Mouse (Mus musculus) heart, postnatal 4 days (tissue): Measurements from ENCODE around the gene Kif17. TPM values are rescaled to one million over a fixed set of nuclear protein-coding genes. Genes with fewer than 3 reads are reported as not detected.
A peak's percentile ranks its signal among the peaks of the same experiment; 100 is the strongest.

Experiments used
- DNase-seq: peaks from one replicate; pipeline ENCODE4 v3.0.0; 2021
- total RNA-seq, 2 experiments: library from RNA; stranded (reverse); gene quantifications; 2 replicates each; pipeline ENCODE4 v1.2.3; 2021

The Kif17 gene
- total RNA-seq, 2 experiments from 2014 or later: 0.14 to 0.23 TPM

DNA sequence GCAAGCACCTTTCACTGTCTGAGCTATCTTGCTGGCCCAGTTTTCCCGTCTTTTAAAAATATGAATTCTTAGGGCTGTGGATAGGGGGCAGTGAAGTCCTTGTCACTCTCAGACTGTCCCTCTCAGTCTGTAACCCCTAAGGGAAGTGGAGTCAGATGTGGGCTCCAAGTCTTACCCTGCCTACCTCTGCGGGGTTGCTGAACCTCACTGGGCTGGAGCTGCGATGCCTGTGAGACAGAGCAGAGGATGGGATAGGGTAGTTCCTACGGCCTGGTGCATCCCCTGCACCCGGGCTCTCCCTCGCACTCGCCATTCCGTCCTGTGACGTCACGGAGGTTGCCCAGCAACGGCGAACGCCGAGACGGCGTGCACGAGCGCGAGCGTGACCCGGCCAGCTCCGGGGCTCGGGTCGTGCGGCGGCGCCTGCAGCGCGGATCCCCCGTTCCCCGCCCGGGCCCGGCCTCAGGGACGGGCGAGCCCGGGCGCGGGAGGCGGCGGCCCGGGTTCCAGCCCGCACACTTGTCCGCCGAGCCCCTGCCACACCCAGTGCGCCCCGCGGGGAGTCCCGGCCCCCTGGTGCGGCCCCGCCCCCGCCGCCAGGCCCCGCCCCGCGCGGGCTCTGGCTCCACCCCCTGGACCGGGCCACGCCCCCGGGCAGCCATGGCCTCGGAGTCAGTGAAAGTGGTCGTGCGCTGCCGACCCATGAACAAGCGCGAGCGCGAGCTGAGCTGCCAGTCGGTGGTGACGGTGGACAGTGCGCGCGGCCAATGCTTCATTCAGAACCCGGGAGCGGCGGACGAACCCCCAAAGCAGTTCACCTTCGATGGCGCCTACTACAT lies 11.8 kb downstream of the Kif17 start:
- peak; percentile 93 for DNase-seq

DNA sequence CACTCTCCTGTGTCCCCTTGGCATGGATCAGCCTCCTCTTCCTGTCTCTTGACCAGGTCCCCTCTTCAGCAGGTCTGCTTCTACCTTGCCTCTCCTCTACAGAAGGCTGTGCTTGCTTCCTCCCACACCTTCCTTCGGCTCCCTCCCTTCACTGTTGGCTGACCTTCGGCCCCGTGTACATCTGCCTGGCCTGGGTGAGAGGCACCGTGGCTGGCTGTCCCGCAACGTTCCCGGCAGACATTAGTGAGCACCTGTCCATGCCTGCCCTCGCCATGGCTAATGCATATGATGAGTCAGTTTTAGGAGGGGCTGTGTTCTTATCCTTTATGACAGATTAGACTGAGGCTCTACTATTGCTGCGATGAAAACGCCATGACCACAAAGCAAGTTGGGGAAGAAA lies 17.6 kb downstream of the Kif17 start:
- no peak for DNase-seq

DNA sequence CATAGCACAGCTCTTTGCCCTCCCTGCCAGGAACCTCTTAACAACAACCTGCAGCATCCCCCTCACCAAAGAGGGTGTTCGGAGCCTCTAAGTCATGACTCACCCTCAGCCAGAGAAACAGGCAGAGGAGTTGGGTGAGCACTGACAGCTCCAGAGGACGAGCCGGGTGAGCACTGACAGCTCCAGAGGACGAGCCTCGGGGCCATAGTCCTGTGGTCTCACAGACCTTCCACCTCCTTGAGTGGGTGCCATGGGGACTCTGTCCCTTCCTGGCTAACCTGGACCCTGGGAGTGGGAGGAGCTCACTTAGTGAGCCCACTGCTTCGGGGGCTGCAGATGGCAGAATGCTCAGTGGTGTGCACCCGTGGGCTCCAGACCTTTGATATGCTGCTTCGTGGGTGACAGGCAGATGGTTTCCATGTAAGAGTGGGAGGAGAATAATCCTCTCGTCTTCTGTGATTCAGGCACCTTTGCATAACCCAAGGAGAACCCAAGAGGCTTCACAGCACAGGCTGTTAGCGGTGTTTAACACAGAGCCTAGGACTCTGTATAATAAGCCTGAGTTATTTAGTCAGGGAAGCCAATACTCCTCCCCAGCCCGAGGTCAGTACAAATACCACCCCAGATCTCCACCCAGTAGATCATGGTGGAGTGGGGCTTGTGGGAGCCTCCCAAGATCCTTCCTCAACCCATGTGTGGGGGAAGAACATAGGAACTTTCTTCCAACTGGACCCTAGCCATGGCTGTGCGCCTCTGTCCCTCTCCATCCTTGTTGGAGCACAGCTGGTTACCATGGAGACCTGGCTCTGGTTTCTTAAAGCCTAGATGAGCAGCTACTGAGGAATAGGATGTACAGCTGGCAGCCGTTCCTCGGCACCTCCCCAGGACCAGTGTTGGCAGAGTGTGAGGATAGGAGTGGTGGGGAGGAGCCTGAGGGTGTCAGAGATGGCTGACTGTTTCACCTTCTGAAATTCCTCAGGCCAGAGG lies 22.1 kb downstream of the Kif17 start:
- peak; percentile 53 for DNase-seq

DNA sequence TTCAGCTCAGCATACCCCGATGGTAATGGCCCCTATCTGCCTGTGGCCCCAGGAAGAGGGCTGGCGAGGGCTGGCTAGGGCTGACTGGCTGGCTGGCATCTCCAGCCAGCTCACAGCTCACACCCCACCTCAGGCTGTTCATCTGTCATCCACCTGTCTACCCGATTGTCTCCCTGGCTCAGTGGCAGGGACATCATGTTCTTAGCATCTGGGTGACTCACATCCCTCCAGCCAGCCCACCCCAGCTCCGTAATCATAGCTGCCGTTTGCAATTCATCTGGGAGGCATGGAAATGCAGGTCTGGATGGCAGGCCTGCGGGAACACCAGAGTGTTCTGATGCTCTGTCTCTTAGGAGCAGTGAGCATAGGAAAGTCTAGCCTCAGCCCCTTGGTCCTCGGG lies 28.1 kb downstream of the Kif17 start:
- no peak for DNase-seq

DNA sequence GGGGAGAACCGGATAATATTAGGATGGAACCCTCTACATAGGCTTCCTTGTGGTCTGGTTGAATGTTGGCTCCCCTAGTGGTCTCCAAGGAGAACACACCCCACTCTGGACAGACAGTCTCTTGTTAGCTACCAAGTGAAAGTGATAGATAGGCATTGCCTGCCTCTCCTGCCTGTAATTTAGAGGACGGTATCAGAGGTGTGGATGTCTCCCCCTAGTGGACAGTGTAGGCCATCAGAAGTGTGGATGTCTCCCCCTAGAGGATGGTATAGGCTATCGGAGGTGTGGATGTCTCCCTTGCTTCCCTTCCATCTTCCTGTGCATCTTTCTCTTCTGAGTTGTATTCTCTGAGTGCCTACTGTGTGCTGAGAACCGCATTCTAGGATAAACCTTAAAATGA lies 32.6 kb downstream of the Kif17 start:
- peak; percentile 66 for DNase-seq

DNA sequence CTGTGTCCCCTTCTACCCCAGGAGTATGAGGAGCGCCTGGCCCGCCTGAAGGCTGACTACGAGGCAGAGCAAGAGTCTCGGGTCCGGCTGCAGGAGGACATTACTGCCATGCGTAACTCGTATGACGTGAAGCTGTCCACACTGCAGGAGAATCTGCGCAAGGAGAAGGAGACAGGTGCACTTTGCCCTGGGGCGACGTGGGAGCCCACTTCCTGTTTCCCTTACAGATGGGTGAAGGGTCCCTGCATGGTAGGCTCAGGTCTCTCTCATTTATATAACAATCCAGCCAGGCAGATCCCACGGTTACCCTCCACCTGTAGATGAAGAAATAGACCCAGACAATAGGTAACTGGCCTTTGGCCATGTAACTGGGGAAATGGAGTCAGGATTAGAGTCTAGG lies 36.2 kb downstream of the Kif17 start:
- no peak for DNase-seq

DNA sequence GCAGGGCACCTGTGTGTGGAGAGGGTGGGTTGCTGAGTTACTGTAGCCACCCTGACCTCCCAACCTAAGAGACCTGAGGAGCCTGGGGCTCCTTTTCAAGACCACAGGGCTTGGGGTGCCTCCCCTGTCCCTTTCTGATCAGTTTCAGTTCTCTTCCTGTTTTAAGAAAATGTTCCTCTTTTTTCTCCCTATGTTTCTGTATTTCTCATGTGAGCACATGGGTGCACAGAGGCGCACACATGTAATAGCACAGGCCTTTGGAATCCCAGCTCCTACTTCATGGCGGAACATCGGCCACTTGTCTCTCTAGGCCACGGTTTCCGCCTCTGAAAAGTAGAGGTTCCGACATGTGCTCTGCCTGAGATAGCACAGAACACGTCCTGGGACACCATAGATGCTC lies 38.5 kb downstream of the Kif17 start:
- DNase-seq: no peak

DNA sequence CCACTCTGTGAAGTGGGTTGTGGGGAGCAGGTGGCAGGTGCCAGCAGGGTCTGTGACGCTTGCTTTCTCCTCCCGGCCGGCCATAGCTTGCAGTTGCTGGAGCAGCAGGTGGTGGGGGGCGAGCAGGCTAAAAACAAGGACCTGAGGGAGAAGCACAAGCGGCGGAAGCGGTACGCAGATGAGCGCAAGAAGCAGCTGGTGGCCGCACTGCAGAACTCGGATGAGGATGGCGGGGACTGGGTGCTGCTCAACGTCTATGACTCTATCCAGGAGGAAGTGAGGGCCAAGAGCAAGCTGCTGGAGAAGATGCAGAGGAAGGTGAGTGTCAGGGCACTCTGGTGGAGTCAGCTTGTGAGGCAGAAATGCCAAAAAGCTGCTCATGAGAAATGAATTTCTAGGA lies 41.8 kb downstream of the Kif17 start:
- DNase-seq: no peak

DNA sequence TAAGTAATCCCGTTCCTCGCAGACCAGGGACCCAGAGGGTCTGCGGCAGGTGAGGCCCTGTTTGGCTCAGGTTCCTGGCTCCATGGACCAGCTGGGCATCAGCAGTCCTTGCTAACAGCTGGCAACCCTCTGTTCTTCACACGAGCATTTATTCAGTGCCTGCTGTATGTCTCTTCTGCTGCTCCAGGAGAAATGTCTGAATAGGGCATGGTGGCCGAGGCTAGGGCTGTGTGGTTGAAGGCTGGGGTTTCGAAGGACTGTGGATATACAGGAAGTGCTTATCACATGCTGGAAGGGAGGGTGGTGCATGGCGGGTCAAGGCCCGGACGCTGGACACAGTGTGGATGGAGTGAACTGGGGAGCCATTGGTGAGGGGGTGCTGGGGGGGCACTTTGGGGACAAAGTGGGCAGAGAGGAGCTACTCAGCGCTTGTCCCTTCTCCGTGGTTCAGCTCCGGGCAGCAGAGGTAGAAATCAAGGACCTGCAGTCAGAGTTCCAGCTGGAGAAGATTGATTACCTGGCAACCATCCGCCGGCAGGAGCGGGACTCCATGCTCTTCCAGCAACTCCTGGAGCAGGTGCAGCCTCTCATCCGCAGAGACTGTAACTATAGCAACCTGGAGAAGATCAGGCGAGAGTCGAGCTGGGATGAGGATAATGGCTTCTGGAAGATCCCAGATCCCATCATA lies 43.2 kb downstream of the Kif17 start:
- no peak for DNase-seq

DNA sequence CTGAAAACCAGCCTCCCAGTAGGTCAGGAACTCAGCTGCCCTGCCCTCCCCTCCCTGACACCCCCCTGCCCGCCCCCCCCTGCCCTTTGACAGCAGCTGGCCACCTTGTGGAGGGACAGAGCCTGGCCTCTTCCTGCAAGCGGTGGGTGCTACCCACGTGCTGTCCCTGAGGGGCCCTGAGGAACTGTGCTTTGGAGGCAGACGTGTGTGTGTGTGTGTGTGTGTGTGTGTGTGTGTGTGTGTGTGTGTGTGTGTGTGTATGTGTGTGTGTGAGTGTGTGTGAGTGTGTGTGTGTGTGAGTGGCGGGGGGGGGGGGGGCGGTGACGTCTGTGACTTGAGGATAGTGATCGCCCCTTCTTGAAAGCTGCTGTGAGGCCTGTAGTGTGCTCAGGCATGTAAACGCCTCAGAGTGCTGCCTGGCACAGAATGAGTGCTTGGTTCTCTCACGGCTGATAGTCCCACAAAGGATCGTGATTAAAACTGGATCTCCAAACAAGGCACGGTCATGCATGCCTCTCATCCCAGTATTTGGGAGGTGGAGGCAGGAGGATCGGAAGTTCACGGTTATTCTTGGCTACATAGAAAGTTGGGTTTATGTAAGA lies 43.8 kb downstream of the Kif17 start:
- DNase-seq: no peak

DNA sequence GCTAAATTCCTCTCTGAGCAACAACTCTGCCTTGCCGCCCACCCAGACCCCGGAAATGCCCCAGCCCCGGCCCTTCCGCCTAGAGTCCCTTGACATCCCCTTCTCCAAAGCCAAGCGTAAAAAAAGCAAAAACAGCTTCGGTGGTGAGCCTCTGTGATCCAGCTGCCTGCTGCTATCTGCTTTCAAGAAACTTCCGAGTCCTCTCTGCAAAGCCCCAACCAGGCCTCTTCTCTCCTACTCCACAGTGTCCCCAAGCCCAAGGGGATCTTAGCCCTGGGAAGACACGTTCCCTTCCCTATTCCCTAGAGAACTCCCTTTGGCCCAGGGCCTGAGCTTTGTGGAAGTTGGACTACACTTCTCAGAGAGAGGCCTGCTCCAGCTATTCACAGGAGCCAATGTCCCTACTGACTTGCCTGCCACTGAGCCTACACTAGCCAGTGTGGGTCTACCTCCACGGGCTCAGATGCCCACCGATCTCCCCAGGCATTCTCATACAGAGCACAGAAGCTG lies 51.1 kb downstream of the Kif17 start:
- peak; percentile 42 for DNase-seq

DNA sequence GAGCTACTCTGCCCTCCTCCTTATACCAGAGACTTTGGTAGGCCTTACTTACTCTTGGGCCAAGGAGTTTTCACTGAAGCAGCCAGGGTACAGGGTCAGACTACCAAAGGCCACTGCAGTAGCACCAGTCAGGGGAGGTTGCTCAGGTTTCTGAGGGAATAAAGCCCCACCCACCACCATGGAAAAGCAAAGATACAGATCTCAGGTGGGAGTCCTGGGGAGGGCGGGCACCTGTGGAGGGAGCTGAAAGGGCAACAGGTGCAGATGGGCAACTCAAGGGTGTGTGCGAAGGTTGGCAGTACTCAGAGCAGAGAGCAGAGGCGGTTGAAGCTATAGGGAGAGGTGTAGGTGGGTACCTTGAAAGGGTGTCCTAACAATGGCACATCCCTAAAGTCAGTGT lies 52.8 kb downstream of the Kif17 start:
- DNase-seq: no peak

DNA sequence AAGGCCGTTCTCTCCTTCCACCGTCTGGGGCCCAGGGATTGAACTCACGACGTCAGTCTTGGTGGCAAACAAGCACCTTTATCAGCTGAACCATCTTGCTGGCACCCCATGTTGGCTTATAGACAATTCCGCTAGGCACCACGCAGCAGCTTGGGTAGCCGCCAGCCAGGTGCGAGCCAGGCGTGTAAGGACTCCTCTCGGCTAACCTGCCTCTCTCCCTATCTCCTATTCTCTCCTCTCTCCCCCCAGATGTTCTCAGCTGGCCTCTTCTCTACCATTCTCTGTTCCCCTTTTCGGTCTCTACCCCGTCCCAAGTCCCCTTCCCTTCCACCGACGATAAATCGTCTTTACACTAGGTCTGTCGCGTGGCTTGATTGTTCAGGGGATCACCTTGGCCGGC lies 53.5 kb downstream of the Kif17 start:
- DNase-seq: no peak

DNA sequence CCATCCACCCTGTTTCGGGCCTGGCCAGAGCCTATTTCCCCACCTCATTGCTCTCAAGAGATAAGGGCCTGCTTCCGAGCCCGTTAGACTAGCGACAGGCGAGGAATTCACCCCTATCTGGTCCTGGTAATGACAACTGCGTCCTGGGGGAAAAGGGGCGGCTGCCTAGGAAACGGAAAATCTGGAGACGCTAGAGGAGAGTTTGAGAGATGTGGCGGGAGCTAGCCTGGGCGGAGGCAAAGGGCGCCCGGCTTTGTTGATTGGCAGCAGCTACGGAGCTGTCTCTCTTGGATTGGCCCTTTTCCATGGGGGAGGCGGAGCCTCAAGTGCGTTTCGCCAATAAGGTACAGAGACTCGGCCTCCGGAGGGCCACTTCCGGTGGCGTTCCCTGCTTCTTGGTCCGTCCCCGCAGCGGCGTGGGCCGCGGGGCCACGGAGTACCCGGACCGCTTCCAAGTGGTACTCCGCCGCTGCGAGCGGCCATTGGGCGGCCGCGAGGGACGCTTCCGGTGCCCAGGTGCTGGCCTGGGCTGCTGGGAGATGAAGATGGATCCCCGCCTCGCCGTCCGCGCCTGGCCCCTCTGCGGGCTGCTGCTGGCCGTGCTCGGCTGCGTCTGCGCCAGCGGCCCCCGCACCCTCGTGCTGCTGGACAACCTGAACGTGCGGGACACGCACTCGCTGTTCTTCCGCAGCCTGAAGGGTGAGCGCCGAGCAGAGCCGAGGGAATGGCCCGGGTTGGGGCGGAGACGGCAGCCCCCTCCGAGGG lies 54.3 kb downstream of the Kif17 start, which contains the start of gene Ddost:
Ddost (plus strand) TSS at position 391 of the 765 bp plus-strand sequence.
- peak; percentile 99 for DNase-seq

DNA sequence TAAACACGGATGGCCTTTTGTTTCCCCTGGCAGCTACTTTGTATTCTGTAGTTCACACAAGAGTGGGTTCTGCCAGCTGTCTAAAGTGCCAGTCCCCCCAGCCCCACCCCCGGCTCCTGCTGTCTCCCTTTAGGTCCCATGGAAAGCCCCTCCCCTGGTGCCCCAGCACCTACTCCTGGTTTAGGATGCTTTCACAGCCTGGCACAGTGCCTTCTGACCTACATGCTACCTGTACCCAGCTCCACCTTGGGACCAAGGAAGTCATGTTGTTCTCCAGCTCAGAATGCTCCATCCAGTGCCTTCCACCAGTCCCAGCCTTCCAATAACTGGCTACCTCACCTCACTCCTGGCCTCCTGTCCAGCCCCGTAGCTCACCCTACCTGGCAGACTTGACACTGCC lies 56.8 kb downstream of the Kif17 start:
- no peak for DNase-seq

DNA sequence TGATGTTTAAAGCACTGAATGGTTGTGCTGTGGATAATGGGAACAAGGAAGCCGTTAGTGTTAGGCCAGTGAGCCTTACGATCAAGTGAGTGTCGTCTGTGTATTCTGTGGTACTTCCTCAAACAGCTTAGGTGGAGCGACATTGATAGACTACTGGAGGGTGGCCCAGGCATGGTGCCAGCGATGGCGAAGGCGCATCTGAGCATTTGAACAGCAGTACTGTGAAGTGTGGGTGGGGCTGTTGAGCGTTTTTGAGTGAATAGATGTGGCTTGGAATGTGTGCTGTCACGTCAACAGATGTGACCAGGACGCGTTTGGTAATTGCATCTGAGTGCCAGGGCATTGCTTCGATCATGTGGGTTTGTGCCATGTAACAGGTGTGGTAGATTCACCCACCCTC lies 57.5 kb downstream of the Kif17 start:
- DNase-seq: no peak

DNA sequence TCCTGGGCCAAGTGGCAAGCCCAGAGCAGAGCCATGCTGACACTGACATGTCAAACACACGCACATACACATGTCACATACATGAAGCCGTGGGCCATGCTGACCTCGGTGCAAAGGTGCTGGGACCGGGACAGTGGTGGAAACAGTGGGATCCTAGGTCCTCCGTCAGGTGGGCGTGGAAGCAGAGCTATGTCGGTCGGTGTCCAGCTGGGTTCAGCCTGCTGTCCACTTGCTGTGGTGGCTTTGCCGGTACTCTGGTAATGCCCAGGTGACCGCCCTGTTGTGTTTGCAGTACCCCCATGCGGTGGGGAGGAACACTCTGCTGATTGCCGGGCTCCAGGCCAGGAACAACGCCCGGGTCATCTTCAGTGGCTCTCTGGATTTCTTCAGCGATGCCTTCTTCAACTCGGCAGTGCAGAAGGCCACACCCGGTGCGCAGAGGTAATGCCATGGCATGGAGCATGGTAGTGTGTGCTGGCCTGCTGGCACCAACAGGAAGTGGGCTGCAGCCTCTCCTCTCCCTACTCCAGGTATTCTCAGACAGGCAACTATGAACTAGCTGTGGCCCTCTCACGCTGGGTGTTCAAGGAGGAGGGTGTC lies 60.2 kb downstream of the Kif17 start:
- no peak for DNase-seq

DNA sequence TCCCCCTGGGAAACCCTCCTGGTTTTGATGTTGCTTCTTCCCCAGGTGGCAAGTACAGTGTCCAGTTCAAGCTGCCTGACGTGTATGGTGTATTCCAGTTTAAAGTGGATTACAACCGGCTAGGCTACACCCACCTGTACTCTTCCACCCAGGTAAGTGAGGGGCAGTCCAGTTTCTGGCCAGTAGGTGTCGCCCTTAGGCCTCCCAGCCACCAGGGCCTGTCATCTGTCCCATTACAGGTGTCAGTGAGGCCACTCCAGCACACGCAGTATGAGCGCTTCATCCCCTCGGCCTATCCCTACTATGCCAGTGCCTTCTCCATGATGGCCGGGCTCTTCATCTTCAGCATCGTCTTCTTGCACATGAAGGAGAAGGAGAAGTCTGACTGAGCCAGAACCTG lies 61.4 kb downstream of the Kif17 start:
- DNase-seq: peak; percentile 62

DNA sequence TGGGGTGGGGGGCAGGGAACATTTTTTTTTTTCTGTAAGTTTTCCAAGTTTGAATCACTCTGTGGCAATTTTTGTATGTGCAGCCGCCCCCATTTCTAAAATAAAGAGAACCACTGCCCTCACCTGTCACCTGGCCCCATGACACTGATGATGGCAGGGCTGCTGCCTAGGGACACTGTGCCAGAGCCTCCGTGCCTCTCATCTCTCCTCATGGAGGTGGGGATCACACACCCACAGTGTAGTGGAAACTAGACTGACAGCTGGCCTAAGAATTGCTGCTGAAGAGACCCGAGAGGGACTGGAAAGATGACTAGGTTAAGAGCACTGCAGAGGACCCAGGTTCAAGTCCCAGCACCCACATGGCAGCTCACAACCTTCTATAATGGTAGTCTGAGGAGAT lies 61.9 kb downstream of the Kif17 start:
- DNase-seq: no peak

DNA sequence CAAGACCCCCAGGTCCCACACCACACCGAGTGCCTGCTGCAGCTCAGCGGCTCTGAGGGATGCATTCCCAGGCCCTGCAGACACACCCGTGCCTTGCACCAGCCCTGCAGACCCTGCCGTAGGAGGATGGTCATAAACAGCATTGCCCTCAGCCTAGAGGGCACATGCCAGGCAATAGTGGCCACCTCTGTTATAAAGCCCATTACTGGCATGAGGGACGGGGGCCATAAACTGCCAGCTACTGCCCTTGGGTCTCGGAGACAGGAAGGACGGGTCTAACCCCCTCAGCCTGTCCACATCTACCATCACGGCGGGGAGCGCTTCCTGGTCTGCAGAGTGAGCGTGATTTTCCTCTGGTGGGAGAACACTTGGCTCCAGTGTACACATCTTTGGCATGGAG lies 62.8 kb downstream of the Kif17 start:
- DNase-seq: no peak

DNA sequence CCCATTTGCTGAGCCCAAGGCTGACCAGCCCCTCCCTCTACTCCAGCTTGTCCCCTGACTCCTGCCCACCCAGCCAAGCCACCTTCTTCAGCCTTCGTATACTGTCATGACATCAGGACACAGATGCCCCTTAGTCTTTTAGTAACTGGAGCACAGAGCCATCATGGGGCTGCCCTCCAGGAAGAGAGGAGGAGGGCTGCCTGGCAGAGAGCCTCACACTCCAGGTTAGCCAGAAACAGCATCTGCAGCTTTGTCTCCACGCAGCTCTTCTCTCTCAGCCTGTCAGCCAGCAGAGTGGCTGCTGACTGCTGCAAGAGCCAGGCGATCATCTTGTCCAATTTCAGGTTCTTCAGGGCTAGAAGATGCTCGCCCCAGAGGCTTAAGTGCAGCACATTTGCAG lies 63.6 kb downstream of the Kif17 start:
- DNase-seq: no peak
